Mouse (Mus musculus) ES-E14 (cell line): ENCODE data around the gene H2-T24. TPM values are rescaled to one million over a fixed set of nuclear protein-coding genes. Genes with fewer than 3 reads are reported as not detected.

Experiments used
- DNase-seq: peaks from one replicate; pipeline ENCODE4 v3.0.0-alpha.2; 2013; ENCODE audit warnings: low read depth, low spot score
- H3K27ac ChIP-seq: 2 replicates; pipeline ENCODE4 v1.5.1; 2012; ENCODE audit warnings: low read depth, mild to moderate bottlenecking, low read length, moderate library complexity, mixed read lengths; ENCODE audit not compliant: poor library complexity, insufficient read depth, severe bottlenecking
- H3K36me3 ChIP-seq: 2 replicates; pipeline ENCODE4 v1.6.1; 2012; ENCODE audit warnings: mild to moderate bottlenecking, low read length, moderate library complexity, mixed read lengths; ENCODE audit not compliant: control insufficient read depth, poor library complexity, insufficient read depth, severe bottlenecking
- H3K4me1 ChIP-seq, 2 experiments: fragments of 150-350 bp in 1 of 2; sonication (generic) in 1 of 2; 2 replicates each; pipeline ENCODE4 v1.6.1; 2012; ENCODE audit warnings: low read length in 2 of 2, mild to moderate bottlenecking in 1 of 2, mixed read lengths in 1 of 2; ENCODE audit not compliant: control insufficient read depth in 2 of 2, insufficient read depth in 2 of 2, poor library complexity in 1 of 2
- H3K4me3 ChIP-seq, 2 experiments: fragments of 150-350 bp in 1 of 2; sonication (generic) in 1 of 2; 2 replicates each; pipeline ENCODE4 v1.5.1; 2012; ENCODE audit warnings: low read length in 2 of 2, low read depth in 1 of 2, mild to moderate bottlenecking in 1 of 2, mixed read lengths in 1 of 2; ENCODE audit not compliant: insufficient read depth in 1 of 2, poor library complexity in 1 of 2, severe bottlenecking in 1 of 2
- H3K9ac ChIP-seq: 2 replicates; pipeline ENCODE4 v1.6.1; 2012; ENCODE audit warnings: low read depth, mild to moderate bottlenecking, low read length, mixed read lengths; ENCODE audit not compliant: poor library complexity, insufficient read depth, severe bottlenecking
- H3K9me3 ChIP-seq: fragments of 150-350 bp; sonication (generic); 2 replicates; pipeline ENCODE4 v1.6.1; 2012; ENCODE audit warnings: low read depth, mild to moderate bottlenecking, low read length; ENCODE audit not compliant: control insufficient read depth, insufficient read depth
- CHD2 ChIP-seq: IDR thresholded peaks from 2 replicates; pipeline ENCODE4 v1.6.1; 2014; ENCODE audit warnings: mild to moderate bottlenecking, low read depth, low read length, inconsistent platforms
- HCFC1 ChIP-seq: IDR thresholded peaks from 2 replicates; pipeline ENCODE4 v1.6.1; 2012; ENCODE audit warnings: low read length, inconsistent platforms, borderline replicate concordance; ENCODE audit not compliant: insufficient read depth
- MAFK ChIP-seq: IDR thresholded peaks from 2 replicates; pipeline ENCODE4 v1.6.1; 2014; ENCODE audit warnings: mild to moderate bottlenecking, low read depth, low read length, inconsistent platforms; ENCODE audit not compliant: insufficient read depth
- ZC3H11A ChIP-seq: IDR thresholded peaks from 2 replicates; pipeline ENCODE4 v1.6.1; 2012; ENCODE audit warnings: low read depth, mild to moderate bottlenecking, inconsistent platforms, low read length, borderline replicate concordance
- ZNF384 ChIP-seq: IDR thresholded peaks from 2 replicates; pipeline ENCODE4 v1.6.1; 2012; ENCODE audit warnings: low read depth, low read length, inconsistent platforms
- in situ Hi-C, 2 experiments: fragments of 600-800 bp; cut with MboI; formaldehyde crosslinking; loops; one replicate each; pipeline ENCODE4 v1.15.1; 2025; ENCODE audit warnings: low sequenced_read_pairs in 2 of 2, inconsistent platforms in 1 of 2; ENCODE audit not compliant: unreplicated experiment in 2 of 2
- total RNA-seq: library from RNA; depleted of rRNA; stranded (reverse); fragments of 300-350 nt; gene quantifications from 2 replicates; pipeline ENCODE4 v1.2.3, GENCODE M21; 2012

The H2-T24 gene
- total RNA-seq, 1 experiment = not detected

DNA sequence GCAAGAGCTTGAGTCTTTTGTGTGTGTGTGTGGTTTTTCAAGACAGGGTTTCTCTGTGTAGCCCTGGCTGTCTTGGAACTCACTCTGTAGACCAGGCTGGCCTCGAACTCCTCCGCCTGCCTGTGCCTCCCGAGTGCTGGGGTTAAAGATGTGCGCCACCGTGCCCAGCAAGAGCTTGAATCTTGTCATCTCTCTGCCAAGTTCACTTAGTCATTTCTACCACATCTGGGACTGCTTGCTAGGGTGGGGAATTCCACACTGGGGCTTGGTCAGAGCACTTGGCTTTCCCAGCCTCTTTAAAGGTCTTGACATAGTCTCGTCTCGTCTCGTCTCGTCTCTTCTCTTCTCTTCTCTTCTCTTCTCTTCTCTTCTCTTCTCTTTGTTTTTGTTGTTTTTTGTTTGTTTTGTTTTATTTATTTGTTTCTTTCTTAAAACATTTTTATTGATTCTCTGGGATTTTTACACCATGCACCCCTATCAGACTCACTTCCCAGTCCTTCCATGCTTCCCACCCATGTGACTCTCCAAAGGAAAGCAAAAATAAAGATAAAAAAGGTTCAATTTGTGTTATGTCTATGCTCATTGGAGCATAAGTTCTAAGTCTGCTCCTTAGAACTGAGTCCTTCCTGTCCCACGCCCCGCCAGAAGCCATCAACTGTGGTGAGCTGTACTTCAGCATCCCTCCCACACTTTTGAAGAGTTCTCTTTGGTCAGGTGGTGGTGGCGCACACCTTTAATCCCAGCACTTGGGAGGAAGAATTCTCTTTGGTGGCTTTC lies 19.1 kb downstream of the H2-T24 start:
- Histone ChIP-seq H3K4me3 (no peak overlapping the region), H3K9ac (no peak overlapping the region), H3K36me3 (peaks cover 5% of the 10 kb centered on the region; the same call in 1 of the 2 replicates), H3K9me3 (no peaks in the 10 kb centered on the region), H3K4me1 (peaks cover 2 to 16% of the 10 kb centered on the region in 2 experiments), H3K27ac (0 out of 2 replicates have a peak overlapping the region, but pooled peaks have one; percentile 40)
- in situ Hi-C loops = no loop called here
- DNase-seq = no peak
- TF ChIP-seq HCFC1 (no peak), MAFK (no peak)

DNA sequence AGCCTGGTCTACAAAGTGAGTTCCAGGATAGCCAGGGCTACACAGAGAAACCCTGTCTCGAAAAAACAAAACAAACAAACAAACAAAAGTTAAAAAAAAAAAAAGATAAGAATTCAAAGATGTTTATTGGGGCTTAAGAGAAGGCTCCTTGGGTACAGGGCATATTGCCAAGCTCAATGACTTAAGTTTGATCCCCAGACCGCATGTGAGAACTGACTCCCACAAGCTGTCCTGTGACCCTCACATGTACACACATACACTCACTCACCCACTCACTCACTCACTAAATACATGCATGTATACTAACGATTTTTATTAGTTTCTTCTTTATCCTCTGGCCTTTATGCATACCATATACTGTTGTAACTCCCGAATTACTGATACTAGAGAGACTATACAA lies 20.0 kb downstream of the H2-T24 start:
- in situ Hi-C loops = no loop called here
- Histone ChIP-seq H3K4me1 (peaks cover 5 to 16% of the 10 kb centered on the region in 2 experiments), H3K4me3 (no peak overlapping the region), H3K27ac (no peak overlapping the region), H3K9me3 (no peaks in the 10 kb centered on the region), H3K9ac (no peak overlapping the region), H3K36me3 (0 out of 2 replicates have a peak, but pooled peaks cover 1% of the 10 kb centered on the region)
- DNase-seq = no peak
- TF ChIP-seq MAFK (no peak), ZC3H11A (no peak), ZNF384 (no peak), HCFC1 (no peak), CHD2 (no peak)

DNA sequence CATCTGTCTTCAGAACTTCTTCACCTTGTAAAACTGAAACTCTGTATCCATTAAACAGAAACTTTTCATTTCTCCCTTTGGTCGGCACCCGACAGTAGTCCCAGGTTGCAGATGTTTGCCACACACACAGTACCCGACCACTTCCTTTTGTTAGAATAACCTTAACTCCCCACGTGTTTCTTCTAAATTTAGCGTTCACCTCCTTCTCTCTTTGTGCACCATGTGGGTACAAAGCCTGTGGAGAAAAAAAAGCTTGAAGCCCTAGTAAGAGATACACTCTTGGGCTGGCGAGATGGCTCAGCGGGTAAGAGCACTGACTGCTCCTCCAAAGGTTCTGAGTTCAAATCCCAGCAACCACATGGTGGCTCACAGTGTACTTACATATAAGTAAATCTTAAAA lies 21.0 kb downstream of the H2-T24 start:
- no peak overlapping the region for H3K9ac ChIP-seq
- H3K27ac ChIP-seq = no peak overlapping the region
- H3K9me3 ChIP-seq = no peaks in the 10 kb centered on the region
- no peaks in the 10 kb centered on the region for H3K36me3 ChIP-seq
- TF ChIP-seq MAFK (no peak), HCFC1 (no peak), CHD2 (no peak), ZC3H11A (no peak), ZNF384 (no peak)
- in situ Hi-C loops = loop anchor here (10.0 to 25.0 kb wide), 2 partner anchors 113 to 115 kb away; partner anchors contain the start of gene Gm19684 (in 1 of the 2)
- no peak for DNase-seq
- no peak overlapping the region for H3K4me3 ChIP-seq
- peaks cover 5 to 14% of the 10 kb centered on the region in 2 experiments for H3K4me1 ChIP-seq

DNA sequence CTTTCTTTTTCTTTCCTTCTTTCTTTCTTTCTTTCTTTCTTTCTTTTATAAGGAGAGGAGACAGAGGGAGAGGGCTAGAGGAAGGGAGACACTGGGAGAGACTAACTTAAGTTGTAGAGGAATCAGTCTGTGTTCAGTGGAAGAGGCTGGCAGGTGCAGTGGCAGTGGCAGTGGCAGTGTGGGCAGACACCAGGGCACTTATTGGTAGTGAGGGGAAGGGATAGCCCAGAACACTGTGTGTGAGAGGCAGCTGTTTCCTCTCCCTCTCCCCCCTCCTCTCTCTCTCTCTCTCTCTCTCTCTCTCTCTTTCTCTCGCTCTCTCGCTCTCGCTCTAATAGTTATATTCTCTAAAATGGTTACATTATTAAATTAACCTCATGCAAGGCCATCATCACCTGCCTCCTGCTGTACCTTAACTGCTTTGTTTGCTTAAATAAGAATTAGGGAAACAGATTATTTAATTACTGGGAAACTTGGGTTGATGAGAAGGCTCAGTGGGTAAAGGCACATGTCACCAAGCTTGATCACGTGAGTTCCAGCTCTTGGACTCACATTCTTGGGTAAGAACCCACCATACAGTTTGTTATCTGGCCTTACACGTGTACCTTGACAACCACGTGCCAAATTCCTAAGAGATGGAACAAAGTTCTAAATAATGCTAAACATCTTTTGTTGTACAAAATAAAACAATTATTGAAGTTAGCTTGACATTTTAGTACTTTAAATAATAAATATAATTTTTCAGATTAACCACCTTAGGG lies 21.6 kb downstream of the H2-T24 start:
- no peak overlapping the region for H3K9ac ChIP-seq
- H3K4me1 ChIP-seq = peaks cover 5 to 14% of the 10 kb centered on the region in 2 experiments
- no peak overlapping the region for H3K27ac ChIP-seq
- in situ Hi-C loops = loop anchor here (10.0 to 25.0 kb wide), 2 partner anchors 114 to 116 kb away; partner anchors contain the start of gene Gm19684 (in 1 of the 2)
- TF ChIP-seq MAFK (no peak), ZNF384 (no peak), CHD2 (no peak), ZC3H11A (no peak), HCFC1 (no peak)
- no peaks in the 10 kb centered on the region for H3K36me3 ChIP-seq
- no peaks in the 10 kb centered on the region for H3K9me3 ChIP-seq
- H3K4me3 ChIP-seq = no peak overlapping the region
- DNase-seq = no peak
